In the genomic region with DNA sequence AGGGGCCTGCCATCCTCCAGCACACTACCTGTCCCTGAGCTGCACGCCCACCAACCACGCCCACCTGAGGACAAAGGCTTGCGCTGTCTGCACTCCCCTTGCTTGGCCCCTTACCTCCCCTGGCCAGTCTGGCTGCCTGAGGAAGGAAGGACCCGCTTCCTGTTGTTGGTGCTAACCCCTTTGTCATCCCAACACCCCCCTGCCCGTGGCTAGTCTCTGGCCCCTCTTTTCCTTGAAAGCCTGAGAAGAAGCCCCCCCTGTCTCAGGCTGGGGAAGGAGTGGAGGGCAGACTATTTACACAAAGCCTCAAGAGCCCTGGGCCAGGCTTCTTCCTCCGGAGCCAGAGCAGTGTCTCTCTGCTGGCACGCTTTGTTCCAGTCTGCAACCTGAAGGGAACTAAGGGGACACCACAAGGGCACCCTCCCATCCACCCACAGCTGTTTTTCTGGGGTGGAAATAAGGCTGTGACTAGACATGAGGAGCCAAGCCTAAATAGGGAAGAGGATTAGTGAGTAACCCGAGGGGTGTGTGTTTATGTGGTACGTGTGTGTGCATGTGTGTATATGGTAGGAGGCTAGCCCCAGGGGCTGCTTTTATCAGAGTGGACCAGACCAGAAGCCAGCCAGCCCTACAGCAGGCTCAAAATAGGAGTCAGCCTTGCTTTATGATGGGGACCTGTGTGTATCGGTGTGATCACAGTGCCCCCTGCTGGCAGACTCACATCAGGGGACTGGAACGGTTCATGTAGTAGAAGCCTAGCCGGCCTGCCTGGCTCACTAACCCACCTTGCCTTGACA, we compare ENCODE assay signal across 9 mouse cellular contexts. TPM values are rescaled to one million over a fixed set of nuclear protein-coding genes. Genes with fewer than 3 reads are reported as not detected.
DNase-seq lines count a peak whose midpoint lies in the region; ATAC-seq lines count a peak whose summit lies in the region.
"Had no signal": no experiment of that assay in that cellular context is flagged by ENCODE, and none has a peak within 500 bp of the region (broad histone marks: within the 10 kb centered on the region; RNA-seq: fewer than 3 reads in every experiment).

No protein-coding gene starts in this region.

- no peak overlapping the region for H3K4me3 ChIP-seq in heart, embryonic 14.5 days (ENCODE audit: control insufficient read depth in 1 of 2, insufficient read depth in 1 of 2, low read depth in 1 of 2, low read length in 2 of 2)
- no peak overlapping the region for H3K4me3 ChIP-seq in liver, embryonic 13.5 days (replicated peaks)
- H3K4me3 ChIP-seq in stomach, embryonic 16.5 days (replicated peaks; ENCODE audit: low read length), result no peak overlapping the region
- H3K4me3 ChIP-seq: erythroblast, embryonic 14.5 days had no signal

- H3K4me1 ChIP-seq in heart, embryonic 14.5 days (ENCODE audit: control insufficient read depth in 2 of 2, insufficient read depth in 2 of 2, low read length in 2 of 2), result peaks cover 8 to 13% of the 10 kb centered on the region in 2 experiments
- H3K4me1 ChIP-seq in liver, embryonic 13.5 days (replicated peaks), result peaks cover 34% of the 10 kb centered on the region
- H3K4me1 ChIP-seq in stomach, embryonic 16.5 days (ENCODE audit: control insufficient read depth, insufficient read depth, low read length), result peaks cover 14% of the 10 kb centered on the region

- 0 out of 2 replicates have a peak overlapping the region, but pooled peaks have one; percentile 31 for H3K9ac ChIP-seq in heart, embryonic 14.5 days (ENCODE audit: low read length)
- peak overlapping the region; percentile 33 for H3K9ac ChIP-seq in liver, embryonic 13.5 days
- H3K9ac ChIP-seq in stomach, embryonic 16.5 days (ENCODE audit: low read length), result peak overlapping the region; percentile 44

- H3K27ac ChIP-seq in heart, embryonic 14.5 days (replicated peaks in 1 of 2; ENCODE audit: control insufficient read depth in 1 of 2, insufficient read depth in 1 of 2, low read depth in 2 of 2, low read length in 2 of 2), result 0 out of 4 replicates have a peak overlapping the region, but pooled peaks of 1 of the 2 experiments have one; percentile 1
- H3K27ac ChIP-seq in liver, embryonic 13.5 days, result 0 out of 2 replicates have a peak overlapping the region, but pooled peaks have one; percentile 31
- H3K27ac ChIP-seq in stomach, embryonic 16.5 days (ENCODE audit: low read length), result peak overlapping the region; percentile 66

- H3K4me2 ChIP-seq in heart, embryonic 14.5 days (ENCODE audit: low read length), result peak overlapping the region; percentile 19; the same call in 1 of the 2 replicates
- peak overlapping the region; percentile 23 for H3K4me2 ChIP-seq in liver, embryonic 13.5 days
- peak overlapping the region; percentile 23 for H3K4me2 ChIP-seq in stomach, embryonic 16.5 days (ENCODE audit: low read depth, low read length)

- ATAC-seq in heart, embryonic 14.5 days (ENCODE audit: insufficient number of reproducible peaks, insufficient read depth, low FRiP score, low read depth), result peak; percentile 84
- ATAC-seq in liver, embryonic 13.5 days (ENCODE audit: low read depth), result peak; percentile 87
- peak; percentile 86 for ATAC-seq in stomach, embryonic 16.5 days (ENCODE audit: insufficient read depth, low FRiP score)

- H3K36me3 ChIP-seq in heart, embryonic 14.5 days (ENCODE audit: control insufficient read depth, insufficient read depth, low read length), result peaks cover 5% of the 10 kb centered on the region; the same call in 1 of the 2 replicates
- no peaks in the 10 kb centered on the region for H3K36me3 ChIP-seq in liver, embryonic 13.5 days
- H3K36me3 ChIP-seq in stomach, embryonic 16.5 days (ENCODE audit: control insufficient read depth, insufficient read depth, low read length), result no peaks in the 10 kb centered on the region

- peaks cover 23% of the 10 kb centered on the region for H3K27me3 ChIP-seq in heart, embryonic 14.5 days (ENCODE audit: control insufficient read depth, insufficient read depth, low read length)
- H3K27me3 ChIP-seq in liver, embryonic 13.5 days, result peaks cover 5% of the 10 kb centered on the region; the same call in 1 of the 2 replicates
- H3K27me3 ChIP-seq in stomach, embryonic 16.5 days (ENCODE audit: control insufficient read depth, insufficient read depth, low read length), result no peaks in the 10 kb centered on the region

- WGBS in heart, embryonic 14.5 days, result 9% methylated on average over 12 of the region's 12 CpGs
- WGBS in liver, embryonic 13.5 days (ENCODE audit: insufficient replicate concordance), result 7% methylated on average over 12 of the region's 12 CpGs
- 9% methylated on average over 12 of the region's 12 CpGs for WGBS in stomach, embryonic 16.5 days

- DNase-seq in CD4-positive helper T cell, adult 2 months (ENCODE audit: low read depth, low spot score), result peak; percentile 90
- DNase-seq in brain, embryonic 18.5 days (ENCODE audit: low read depth, low spot score), result peak; percentile 69
- peak; percentile 33 for DNase-seq in fat pad, adult 2 months (ENCODE audit: extremely low read depth, low read depth, low spot score)
- peak; percentile 93 for DNase-seq in kidney, postnatal 14 days
- peak; percentile 84 for DNase-seq in liver, embryonic 13.5 days
- DNase-seq in neural tube, embryonic 10.5 days (ENCODE audit: extremely low spot score, low spot score), result peak; percentile 95

- H3K9me3 ChIP-seq in heart, embryonic 14.5 days (ENCODE audit: control insufficient read depth, low read length), result no peaks in the 10 kb centered on the region
- H3K9me3 ChIP-seq in liver, embryonic 13.5 days (replicated peaks), result no peaks in the 10 kb centered on the region
- no peaks in the 10 kb centered on the region for H3K9me3 ChIP-seq in stomach, embryonic 16.5 days (replicated peaks; ENCODE audit: control insufficient read depth, low read length)

RNA-seq across cellular contexts. Expression of a gene that starts 14.8 kb away (rescaled TPM):
- 76.7 and 83.2 TPM in 2 replicates for polyA plus RNA-seq in heart, embryonic 14.5 days (2014; fragmentation: Nextera tagmentation; extraction: Ambion mirVana)
- 33.2 and 38.3 TPM in 2 replicates for polyA plus RNA-seq in liver, embryonic 13.5 days (2015; fragmentation: Nextera tagmentation; extraction: Ambion mirVana)
- 59.1 and 63.1 TPM in 2 replicates for polyA plus RNA-seq in stomach, embryonic 16.5 days (2015; fragmentation: Nextera tagmentation; extraction: Ambion mirVana)

RNA-seq across cellular contexts. Expression of a gene that starts 41.6 kb away (rescaled TPM):
- polyA plus RNA-seq in heart, embryonic 14.5 days (2014; fragmentation: Nextera tagmentation; extraction: Ambion mirVana), result 1.9 and 2.7 TPM in 2 replicates
- polyA plus RNA-seq in liver, embryonic 13.5 days (2015; fragmentation: Nextera tagmentation; extraction: Ambion mirVana), result 3.7 and 5.9 TPM in 2 replicates
- 4.1 and 5.0 TPM in 2 replicates for polyA plus RNA-seq in stomach, embryonic 16.5 days (2015; fragmentation: Nextera tagmentation; extraction: Ambion mirVana)

RNA-seq across cellular contexts. Expression of a gene that starts 57.7 kb away (rescaled TPM):
- polyA plus RNA-seq in heart, embryonic 14.5 days (2014; fragmentation: Nextera tagmentation; extraction: Ambion mirVana), result 29.4 and 30.7 TPM in 2 replicates
- 12.9 and 13.9 TPM in 2 replicates for polyA plus RNA-seq in liver, embryonic 13.5 days (2015; fragmentation: Nextera tagmentation; extraction: Ambion mirVana)
- polyA plus RNA-seq in stomach, embryonic 16.5 days (2015; fragmentation: Nextera tagmentation; extraction: Ambion mirVana), result 20.6 and 24.2 TPM in 2 replicates

RNA-seq across cellular contexts. Expression of a gene that starts 59.7 kb away (rescaled TPM):
- polyA plus RNA-seq in heart, embryonic 14.5 days (2014; fragmentation: Nextera tagmentation; extraction: Ambion mirVana), result 9.7 and 11.3 TPM in 2 replicates
- 2.6 and 3.0 TPM in 2 replicates for polyA plus RNA-seq in liver, embryonic 13.5 days (2015; fragmentation: Nextera tagmentation; extraction: Ambion mirVana)
- 6.2 and 6.7 TPM in 2 replicates for polyA plus RNA-seq in stomach, embryonic 16.5 days (2015; fragmentation: Nextera tagmentation; extraction: Ambion mirVana)

Comparison
In these comparisons a context has a peak if more than half of its experiments do, and no peak if none do; other contexts are left out.
1. DNase-seq: peak in every context shown above with its lines; median percentile 95 in neural tube, embryonic 10.5 days; 93 in kidney, postnatal 14 days; 90 in CD4-positive helper T cell, adult 2 months; 84 in liver, embryonic 13.5 days; 69 in brain, embryonic 18.5 days; 33 in fat pad, adult 2 months.